Mouse (Mus musculus) CD4-positive, CD25-positive, alpha-beta regulatory T cell, adult 4 months (primary cell): ENCODE measurements around the gene Prrx2. TPM values are rescaled to one million over a fixed set of nuclear protein-coding genes. Genes with fewer than 3 reads are reported as not detected.

Source experiments
- ATAC-seq: one replicate; pipeline ENCODE4 v1.8.0; 2017
- polyA plus RNA-seq, 2 experiments: library from polyadenylated mRNA; unstranded; fragments of 100-300 nt; shearing (Covaris generic); gene quantifications; one replicate each; pipeline ENCODE4 v1.2.1; 2017

Gene Prrx2
- polyA plus RNA-seq, 2 experiments from 2014 or later, result not detected

DNA sequence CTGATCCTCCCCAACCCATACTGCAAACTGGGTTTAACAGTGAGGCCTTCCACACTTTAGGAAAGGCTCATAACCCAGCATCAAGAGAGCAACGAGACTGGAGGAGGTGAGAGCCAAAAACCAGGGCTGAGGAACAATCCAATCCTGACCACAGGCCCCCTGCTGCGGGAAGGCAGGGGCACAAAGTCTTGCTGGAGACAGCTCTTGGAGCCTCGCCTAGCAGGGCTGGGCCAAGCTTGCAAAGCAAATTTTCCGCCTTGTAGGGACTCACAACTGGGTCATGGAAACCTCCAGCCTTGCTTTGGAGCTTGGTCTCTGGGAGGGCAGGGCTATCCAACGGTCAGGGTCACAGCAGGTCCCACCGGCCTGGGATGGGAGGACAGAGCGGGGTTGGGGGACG lies 36.1 kb downstream of the Prrx2 start:
- no peak for ATAC-seq

DNA sequence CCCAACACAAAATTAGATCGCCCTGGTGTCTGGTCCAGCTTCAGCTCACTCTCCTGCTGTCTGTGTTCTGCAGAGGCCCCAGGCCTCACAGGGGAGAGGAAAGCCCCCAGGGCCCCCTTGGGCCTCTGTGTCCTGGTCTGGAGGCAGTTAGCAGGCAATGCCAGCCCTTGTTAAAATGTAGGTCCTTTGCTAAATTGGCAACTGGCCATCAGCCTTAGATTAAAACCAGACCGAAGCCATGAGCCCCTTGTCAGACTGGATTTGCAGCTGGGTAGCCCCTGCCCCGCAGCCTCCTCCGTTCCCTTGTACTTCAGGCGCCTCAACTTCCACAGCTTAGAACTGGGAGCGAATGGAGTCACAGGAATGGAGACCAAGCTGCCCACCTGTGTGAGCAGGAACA lies 37.9 kb downstream of the Prrx2 start:
- no peak for ATAC-seq

DNA sequence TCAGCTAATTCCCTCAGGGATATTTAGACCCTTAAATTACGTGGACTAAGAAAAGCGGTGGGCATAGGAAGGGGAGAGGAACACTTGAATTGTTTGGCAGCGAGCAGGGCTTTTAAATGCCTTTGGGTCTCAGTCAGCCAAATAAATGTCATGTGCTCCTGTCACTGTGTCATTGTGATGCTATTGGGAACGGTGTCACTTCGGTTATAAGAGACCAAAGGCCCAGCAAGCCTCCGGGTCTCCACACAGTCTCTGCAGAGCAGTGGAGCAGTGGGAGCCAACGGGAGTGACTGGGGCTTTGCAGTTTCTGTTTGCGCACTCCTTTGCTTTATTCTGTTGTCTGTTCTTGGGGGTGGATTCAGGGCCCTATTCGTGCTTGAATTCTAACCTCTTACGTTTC lies 39.7 kb downstream of the Prrx2 start:
- ATAC-seq, result no peak

DNA sequence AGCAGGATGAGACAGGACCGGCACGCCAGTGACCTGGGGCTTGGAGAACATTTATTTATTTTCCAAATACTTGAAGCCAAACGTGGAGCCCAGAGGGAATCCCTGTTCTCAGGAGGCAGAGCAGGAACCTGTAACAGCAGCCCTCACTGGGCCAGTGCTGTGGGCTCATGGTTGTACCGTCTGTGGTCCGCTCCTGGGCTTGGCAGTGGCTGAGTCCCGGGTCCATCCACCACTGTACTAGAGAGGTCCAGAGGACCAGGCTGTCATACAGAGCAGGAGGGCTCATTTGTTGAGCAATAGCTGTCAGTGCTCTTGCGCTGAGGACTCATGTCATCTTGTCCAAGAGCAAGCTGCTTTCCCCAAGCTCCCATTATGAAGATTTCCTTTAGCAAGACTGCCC lies 40.3 kb downstream of the Prrx2 start:
- ATAC-seq, result no peak

DNA sequence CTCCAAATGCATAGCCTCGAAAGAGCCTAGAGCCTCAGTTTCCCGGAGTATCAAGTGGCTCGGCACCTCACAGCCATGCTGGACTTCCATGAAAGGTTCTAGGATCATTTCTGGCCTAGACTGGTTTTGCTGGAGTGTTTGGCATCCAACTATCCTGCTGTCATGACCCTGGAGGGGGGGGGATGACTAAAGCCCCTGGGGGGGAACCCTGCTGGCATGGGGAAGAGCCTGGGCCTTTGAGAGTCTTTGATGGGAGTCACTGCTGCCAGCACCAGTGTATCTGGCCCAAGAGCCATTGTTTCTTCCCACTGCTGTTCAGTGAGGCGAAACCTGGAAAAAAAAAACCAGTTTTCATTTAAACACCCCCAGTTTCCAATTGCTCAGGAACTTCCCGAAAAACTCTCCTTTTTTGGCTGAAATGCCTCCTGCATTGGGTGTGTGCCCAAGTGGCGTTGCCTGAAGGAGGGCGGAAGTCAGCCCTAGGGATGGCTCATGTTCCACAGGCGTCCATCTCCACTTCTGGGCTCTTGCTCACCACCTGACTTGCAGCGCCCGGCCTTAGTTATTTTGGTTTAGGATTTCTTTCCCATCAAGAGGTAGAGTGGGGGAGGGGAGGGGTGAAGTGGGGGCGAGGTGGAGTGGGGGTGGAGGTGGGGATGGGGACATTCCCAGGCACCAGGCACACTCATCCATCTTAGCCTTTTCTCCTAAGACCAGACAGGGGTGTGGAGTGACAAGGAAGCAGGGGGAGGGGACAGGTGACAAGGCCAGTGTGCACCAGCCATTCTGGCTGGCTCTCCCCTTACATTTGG lies 41.1 kb downstream of the Prrx2 start:
- no peak for ATAC-seq

DNA sequence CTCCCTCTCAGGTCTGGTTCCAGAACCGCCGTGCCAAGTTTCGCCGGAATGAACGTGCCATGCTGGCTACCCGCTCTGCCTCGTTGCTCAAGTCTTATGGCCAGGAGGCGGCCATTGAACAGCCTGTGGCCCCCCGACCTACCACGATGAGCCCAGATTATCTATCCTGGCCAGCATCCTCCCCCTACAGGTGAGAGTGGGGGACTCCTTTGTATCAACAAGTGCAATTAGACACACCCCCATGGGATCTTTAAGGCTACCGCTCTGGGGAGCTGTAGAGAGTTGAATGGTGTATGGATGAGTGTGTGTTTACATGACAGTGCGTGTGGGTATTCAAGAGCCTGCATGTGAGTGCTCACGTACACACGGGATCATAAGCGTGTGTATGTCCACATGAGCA lies 44.7 kb downstream of the Prrx2 start:
- ATAC-seq, result no peak

DNA sequence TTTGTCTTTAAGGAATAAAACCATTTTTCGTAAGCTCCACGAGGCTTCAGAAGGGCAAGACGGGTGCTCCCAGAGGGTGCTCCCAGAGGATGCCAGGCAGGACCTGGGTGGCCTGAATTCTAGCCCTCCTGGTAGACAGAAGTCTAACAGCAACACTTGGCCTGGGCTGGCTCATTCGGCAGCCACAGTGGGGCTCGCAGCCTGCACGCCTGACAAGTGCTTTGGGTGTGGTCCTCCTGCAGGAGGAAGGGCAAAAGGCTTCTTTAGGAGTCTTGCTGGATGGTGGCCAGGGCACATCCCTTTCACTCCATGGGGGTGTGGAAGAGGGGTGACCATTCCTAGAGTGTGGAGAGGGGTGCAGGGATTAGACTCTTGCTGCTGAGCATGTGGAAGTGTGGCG lies 46.4 kb downstream of the Prrx2 start:
- ATAC-seq, result no peak

DNA sequence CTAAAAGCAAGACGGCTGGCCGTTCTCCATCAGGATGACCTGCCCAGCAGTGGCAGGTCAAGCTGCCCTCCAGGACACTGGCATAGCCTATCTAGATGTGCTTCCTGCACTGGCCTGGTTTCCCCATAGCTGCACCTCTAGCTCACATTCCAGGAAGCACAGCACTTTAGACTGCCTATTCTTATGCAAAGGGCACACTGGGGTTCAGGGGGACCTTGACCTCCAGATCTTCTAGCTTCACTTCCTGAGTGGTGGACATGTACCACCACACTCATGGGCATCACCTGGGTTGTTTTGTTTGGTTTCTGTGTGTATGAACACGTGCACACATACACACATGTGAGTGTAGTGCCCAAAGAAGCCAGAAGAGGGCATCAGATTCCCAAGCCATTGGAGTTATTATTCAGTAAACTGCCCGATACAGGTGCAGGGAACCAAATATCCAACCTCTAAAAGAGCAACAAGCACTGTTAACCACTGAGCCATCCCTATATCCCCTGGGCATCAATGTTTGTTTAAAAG lies 50.1 kb downstream of the Prrx2 start:
- no peak for ATAC-seq

DNA sequence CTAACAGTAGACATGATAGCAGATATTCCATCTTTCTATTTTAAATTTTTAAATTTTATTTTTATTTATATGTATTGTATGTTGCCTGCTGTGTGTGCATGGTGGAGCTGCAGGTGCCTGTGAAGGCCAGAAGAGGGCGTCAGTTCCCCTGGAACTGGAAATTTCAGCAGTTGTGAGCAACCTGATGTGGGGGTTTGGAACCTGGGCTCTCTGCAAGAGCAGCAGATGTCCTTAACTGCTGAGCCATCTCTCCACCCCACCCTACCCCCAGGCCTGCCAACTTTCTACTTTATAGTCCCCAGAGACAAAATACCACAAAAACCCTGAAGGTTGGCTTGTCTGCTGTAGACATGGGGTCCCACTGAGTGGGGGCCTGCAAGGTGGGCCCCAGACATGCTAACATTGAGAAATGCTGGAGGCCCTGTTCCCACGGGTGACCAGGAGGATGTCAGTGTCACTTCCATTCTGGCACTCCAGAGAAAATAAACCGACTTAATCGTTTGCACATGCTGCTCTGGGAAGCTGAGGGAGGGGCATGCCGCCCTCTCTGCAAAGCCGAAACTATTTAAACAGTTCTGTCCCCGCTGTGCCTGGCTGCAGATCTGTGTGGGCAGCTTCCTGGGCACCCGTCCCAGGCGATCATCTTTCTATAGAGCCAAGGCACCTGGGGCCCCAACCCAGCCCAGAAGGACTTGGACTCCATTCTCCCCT lies 50.8 kb downstream of the Prrx2 start:
- no peak for ATAC-seq

DNA sequence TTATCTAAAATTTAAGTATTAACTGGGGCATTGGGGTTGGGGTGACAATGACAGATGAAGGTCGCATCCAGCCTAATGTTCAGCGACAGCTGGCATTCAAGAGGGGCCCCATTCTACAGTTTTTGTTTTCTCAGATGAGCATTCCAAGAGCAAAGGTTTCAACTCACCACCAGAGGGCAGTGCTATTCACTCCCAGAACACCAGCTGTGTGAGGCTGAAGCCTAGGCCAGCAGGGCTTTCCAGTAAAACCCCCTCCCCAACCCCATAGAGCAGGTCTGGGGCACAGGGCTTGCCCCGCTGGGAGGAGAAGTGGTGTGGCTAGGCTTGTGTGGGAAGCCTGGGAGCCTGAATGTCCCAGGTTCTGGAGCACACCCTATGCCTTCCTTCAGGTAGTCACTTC lies 56.2 kb downstream of the Prrx2 start:
- no peak for ATAC-seq

DNA sequence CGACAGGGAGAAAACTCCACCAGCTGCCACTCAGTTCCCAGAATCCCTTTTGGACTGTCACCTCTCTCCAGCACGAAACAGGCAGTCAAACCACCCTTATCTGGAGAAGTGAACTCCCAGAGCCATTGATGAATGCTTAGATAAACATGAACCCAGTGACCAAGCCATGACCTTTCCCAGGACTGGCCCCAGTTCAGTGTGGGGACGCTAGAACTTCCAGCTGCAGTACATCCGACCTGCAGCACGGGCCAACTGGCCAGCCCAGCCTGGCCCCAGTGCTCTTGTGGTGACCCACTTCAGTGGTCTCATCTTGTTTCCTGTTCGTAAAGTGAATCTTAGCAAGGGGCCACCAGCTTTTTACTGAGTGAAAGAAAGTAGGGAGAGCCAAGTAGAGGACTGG lies 58.6 kb downstream of the Prrx2 start:
- ATAC-seq, result no peak

DNA sequence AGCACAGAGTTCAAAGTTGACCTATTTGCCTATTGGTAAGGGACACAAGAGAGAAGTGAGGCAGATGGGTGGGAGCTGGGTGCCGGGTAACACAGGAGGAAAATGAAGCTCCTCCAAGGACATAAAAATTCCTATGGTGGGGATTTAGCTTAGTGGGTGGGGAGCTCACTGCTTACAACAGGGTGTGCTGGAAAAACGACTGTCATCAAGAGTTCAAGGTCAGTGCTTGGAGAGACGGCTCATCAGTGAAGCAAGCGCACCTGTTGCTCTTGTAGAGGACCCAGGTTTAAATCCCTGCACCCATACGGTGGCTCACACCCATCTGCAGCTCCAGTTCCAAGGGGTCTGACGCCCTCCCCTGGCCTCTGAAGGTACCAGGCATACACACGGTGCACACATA lies 59.2 kb downstream of the Prrx2 start:
- no peak for ATAC-seq

DNA sequence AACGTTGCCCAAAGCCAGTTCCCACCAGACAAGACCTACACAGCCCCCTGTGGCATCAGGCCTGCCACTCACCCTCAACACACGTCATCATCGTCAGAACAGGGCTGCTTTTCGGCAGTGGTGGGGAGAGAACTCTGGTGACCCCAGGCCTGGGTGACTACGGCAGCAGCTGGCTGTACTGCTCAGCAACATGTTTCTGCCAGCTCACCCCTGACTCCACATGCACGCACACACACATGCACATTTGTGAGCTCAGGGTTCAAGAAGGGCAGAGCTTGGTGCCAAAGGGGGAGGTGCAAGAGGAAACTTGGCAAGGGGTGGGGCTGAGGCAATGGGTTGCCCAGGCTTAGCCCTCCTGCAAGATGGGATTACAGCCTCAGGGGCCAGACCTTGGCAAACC lies 62.5 kb downstream of the Prrx2 start:
- ATAC-seq, result no peak

DNA sequence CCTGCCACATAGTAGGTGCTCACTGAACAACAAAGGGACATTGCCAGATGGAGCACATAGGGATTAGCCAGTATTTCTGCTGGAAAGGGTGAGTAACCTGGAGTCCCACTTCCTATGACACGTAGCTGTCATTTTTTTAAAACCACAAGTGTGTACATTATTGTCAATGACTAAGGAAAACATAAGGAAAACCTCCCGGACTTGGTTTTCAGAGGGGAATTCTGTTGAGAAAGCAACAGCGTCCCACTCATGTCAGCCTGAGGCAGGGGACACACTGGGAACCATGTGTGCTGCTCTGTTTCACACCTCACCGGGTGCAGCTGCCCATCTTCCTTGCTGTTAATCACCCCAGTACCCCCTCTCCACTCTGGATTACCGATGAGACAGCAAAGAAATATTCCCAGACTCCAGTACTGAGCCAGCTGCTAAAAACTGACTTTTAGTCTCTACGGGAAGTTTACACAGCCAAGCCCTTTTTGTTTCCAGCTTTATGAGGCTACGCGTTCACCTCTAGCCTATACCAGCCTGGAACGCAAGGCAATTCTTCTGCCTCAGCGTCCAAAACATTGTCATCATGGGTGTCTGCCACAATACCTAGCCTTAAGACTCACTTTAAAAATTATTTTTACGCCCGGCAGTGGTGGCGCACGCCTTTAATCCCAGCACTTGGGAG lies 64.8 kb downstream of the Prrx2 start:
- ATAC-seq, result no peak

DNA sequence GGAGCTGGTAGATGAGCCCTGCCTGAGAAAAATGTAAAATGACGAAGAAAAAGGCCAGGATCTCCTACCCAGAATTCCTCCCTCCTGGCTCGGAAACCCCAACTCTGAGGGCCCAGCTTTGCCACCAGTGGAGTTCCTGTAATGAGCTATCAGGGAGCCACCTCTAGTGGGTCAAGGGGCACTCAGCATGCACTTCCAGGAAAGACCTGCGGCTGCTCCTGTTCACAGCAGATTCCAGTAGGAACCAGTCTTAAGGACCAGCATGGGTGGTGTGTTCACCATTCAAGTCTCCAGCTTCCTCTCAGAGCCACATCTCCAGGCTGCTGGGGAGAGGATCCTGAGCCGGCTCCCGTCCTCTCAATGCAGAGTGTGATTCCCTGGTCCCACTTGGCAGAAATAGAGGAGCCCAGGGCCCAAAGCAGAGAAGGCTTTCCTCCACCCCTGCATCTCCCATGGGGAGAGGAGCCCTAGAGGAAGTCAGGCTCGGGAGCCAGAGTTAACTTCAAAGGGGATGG lies 66.9 kb downstream of the Prrx2 start:
- no peak for ATAC-seq

DNA sequence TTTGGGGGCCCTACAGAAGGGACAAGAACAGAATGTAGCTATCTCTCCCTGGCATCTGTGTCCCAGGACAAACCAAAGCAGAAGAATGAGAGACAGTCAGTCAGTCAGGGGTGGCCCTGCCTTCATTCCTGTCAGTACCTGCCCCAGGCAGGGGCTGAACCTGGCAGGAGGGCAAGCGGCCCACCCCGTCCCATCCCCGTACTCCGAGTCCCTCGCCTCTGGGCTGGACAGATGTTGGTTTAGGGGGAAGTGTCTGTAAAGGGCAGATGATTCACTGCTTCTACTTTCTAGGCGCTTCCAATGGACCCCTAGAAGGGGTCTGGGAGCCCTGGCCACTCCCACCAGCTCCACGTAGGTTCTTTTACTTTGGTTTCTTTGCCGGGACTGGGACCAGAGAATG lies 67.5 kb downstream of the Prrx2 start:
- ATAC-seq, result no peak

DNA sequence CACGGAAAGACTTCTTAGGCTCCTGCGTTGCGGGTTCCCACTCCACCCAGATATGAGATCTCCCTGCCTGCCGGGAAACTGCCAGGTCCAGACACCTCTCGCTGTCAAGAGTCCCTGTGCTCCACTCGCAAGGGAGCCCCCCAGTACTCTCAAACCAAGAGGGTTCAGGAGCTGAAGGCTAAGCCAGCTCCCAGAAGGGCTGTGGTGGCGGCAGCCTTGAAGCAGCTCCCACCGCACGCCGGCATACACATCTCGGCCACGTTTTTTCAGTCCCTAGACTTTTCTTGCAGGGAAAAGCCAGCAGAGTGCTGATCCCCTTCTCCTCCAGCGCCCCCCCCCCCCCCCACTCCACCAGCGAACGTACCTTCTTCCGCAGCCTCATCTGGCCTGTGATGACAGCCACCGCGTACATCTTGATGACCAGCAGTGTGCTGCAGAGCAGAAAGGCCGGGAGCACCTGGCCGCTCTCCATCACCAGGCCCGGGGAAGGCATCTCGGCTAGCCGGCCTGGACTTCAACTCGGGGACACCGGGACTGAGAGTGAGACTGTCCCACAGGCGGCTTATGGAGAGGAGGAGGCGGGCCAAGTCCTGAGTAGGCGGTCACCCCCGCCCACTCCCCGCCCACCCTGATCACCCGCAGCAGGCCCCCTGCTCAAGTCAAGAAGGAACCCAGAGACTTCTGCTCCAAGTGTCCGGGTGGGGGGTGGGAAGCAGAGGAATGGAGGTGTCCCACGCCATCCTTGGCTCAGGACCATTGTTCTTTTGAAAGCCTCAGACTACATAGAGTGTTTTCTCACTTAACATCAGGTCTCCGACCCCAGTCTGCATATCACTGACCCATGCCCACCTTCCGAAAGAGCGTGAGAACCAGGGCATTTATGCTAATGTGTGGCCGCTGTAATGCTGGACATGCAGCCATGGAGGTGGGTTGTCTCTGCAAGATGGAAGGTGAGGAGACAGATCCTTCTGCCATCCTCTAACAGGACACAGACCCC lies 68.3 kb downstream of the Prrx2 start:
- ATAC-seq, result no peak

DNA sequence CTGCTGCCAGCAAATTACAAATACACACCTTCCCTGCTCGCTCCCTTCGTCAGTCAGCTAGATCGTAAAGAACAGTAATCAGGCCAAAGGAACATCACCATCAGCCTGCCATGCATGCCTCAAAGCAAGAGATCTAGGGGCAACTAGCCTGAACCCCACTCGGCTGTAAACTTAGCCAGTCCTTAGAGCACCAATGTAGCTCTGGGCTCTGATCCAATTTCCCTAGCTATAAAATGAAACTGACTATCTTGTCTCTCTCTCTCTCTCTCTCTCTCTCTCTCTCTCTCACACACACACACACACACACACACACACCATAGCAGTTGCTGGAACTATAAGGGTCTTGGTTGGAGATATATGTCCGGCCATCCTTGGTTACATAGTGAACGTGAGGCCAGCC lies 69.5 kb downstream of the Prrx2 start:
- ATAC-seq, result no peak

DNA sequence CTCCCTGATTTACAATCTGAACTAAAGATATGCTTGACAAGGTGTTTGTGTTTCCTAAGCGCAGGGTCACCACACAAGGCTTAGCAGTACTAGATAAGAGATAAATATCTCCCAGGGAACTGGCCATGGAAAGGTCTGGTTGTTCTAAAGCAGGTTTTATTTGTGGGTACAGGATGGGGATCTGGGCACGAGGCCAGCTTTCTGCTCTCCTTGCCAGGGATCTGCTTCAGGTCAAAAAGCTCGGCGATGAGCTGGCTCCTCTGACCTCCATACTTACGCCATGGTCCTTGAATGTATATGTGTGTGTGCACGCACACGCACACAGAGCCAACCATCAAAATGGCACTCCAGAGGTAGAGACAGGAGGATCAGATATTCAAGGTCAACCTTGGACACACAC lies 70.2 kb downstream of the Prrx2 start:
- ATAC-seq, result no peak

DNA sequence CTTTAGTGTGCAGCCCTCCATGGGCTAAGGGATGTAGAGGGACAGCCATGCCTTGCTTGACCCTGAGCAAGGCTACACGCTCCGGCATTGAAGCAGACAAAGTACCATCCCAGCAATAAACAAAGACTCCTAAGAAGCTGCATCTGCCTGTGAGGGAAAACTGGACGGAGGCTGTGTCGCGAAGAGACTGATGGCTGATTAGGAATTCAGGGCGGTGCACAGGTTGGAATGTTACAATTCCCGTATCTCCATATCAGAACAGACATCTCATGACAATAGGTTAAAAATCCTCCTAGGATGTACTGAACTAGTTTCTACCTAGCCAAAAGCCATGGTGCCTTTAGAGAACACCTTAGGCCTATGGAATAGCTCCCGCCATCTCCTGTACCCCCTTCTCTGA lies 71.1 kb downstream of the Prrx2 start:
- no peak for ATAC-seq

DNA sequence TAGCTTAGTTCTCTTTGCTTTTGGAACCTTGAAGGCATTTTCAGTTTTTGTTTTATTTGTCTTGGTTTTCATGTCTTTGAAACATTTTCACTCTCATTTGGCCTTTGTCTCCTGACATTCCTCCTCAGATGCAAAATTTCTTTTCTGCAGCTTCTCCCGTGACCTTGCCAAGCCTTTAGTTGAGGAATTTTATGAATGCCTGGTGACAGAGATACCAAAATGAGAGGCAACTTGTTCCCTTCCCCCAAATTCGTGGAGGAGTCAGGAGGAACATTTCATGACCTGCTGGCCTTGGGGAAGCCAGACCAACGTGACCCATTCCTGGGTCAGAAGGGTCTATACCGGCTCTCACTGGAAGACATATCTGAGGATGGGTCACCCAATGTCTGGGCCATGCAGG lies 71.9 kb downstream of the Prrx2 start:
- no peak for ATAC-seq

DNA sequence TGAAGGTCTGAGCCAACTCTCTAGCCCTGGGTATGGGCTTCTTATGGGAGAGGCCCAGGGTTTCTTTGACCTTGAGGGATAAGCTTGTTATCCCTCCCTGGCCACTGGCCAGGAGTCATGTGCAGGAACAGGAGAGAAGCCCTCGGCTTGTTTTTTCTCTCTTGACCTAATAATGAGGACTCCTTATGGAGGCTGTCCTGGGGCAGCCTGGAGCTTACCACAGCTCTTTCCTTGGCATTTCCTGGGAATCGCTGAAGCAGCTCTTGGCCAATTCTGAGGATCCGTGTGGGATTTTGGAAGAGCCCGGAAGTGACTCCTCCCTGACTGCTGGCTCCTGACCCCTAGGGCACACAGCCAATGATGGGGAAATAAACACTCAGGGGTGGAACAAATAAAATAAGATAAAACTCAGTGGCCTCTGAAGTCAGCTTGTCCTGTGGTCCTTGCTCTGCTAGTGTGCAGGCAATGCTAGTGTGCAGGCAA lies 77.6 kb downstream of the Prrx2 start:
- no peak for ATAC-seq
